Mouse (Mus musculus) heart, postnatal 0 days (tissue): ENCODE results near the gene Cd99l2.

Experiments
- CTCF ChIP-seq: IDR thresholded peaks from 2 replicates; pipeline ENCODE4 v1.5.1; 2016; ENCODE audit warnings: antibody characterized with exemption, control low read depth, low read depth
- EP300 ChIP-seq: IDR thresholded peaks from 2 replicates; pipeline ENCODE4 v1.6.1; 2016; ENCODE audit warnings: antibody characterized with exemption, low read depth

- no peak for TF ChIP-seq CTCF
- TF ChIP-seq EP300, result no peak
Observed at GRCm38 (mm10) chrX:71378435-71378834, 114.2 kb downstream of the Cd99l2 start.
